Mouse (Mus musculus): Measurements from ENCODE around the gene Rps16. TPM values are rescaled to one million over a fixed set of nuclear protein-coding genes. Genes with fewer than 3 reads are reported as not detected.
A peak's percentile ranks its signal among the peaks of the same experiment; 100 is the strongest.

Gene Rps16
- total and polyA plus RNA-seq, 2 experiments from 2014 or later, result 161 to 481 TPM

DNA sequence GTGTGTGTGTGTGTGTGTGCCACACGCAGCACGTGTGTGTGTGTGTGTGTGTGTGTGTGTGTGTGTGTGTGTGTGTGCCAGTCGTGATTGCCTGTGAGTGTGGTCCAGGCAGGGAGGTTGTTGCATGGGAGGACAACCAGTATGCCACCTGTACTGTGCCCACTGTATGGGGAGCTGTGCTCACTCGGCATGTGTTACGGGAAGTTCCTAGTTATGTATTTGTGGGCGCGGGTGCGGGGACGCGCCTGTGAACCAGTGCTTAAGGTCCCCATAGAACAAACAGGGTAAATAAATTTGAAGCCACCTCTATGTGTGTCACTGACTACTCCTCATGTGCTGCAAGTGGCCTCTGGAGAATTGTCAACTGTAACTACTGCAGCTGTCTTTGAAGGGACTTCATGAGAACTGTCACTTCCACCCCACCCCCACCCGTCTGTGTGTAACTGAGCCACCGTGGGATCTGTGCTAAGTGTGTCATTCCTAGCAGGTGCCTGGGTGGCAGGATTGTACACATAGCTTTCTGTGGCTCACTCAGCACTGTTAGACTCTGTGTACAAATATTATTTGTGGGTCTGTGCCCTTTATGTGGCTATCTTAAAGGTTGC is 32.0 kb downstream of the Rps16 start:
- ATAC-seq (ENCODE audit: insufficient read depth, low read depth) (0 out of 2 replicates have a peak, but pooled peaks have one; percentile 7), DNase-seq (ENCODE audit: low spot score) (peak; percentile 54)
- TF ChIP-seq CTCF (IDR thresholded peaks at IDR 0.05; ENCODE audit: low read depth), result no peak
- TF ChIP-seq EP300 (IDR thresholded peaks at IDR 0.05; ENCODE audit: low read depth), result no peak
- Histone ChIP-seq H3K36me3 (replicated peaks; ENCODE audit: control insufficient read depth, insufficient read depth, low read length) (peaks cover 22% of the 10 kb centered on the region), H3K9me3 (replicated peaks; ENCODE audit: control insufficient read depth, low read length) (no peaks in the 10 kb centered on the region), H3K27ac (ENCODE audit: low read depth) (peak overlapping the region; percentile 100), H3K4me2 (ENCODE audit: low read depth, low read length) (peak overlapping the region; percentile 81), H3K9ac (replicated peaks; ENCODE audit: low read depth, low read length) (0 out of 2 replicates have a peak overlapping the region, but pooled peaks have one; percentile 76), H3K27me3 (ENCODE audit: control insufficient read depth, insufficient read depth, low read length) (no peaks in the 10 kb centered on the region), H3K4me3 (ENCODE audit: low read depth, low read length) (peak overlapping the region; percentile 48), H3K4me1 (ENCODE audit: control insufficient read depth, insufficient read depth) (peaks cover 42% of the 10 kb centered on the region)
- 27% methylated on average over 10 of the region's 12 CpGs for WGBS

DNA sequence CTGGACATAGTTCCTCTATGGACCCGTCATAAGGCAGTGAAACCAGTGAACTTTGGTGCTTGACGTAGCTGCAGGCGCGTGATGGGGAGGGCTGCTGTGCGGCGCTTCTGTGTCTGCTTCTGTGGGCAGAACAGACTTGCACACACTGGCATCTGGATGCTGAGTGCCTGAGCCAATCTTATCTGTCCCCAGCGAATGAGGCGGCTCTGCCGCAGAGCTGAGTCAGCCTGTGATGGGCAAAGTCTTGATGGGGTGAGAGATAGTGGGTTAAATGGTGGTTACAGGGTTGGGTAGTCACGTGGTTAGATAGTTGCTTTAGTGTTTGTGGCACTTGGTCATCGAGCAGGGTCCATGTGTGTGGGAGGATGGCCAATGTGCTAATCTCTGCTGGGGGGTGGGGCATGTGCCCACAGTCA is 32.5 kb downstream of the Rps16 start:
- WGBS, result 11% methylated on average over 11 of the region's 11 CpGs
- H3K4me3 ChIP-seq (ENCODE audit: low read depth, low read length), result 0 out of 2 replicates have a peak overlapping the region, but pooled peaks have one; percentile 3
- peaks cover 39% of the 10 kb centered on the region for H3K4me1 ChIP-seq (ENCODE audit: control insufficient read depth, insufficient read depth)

DNA sequence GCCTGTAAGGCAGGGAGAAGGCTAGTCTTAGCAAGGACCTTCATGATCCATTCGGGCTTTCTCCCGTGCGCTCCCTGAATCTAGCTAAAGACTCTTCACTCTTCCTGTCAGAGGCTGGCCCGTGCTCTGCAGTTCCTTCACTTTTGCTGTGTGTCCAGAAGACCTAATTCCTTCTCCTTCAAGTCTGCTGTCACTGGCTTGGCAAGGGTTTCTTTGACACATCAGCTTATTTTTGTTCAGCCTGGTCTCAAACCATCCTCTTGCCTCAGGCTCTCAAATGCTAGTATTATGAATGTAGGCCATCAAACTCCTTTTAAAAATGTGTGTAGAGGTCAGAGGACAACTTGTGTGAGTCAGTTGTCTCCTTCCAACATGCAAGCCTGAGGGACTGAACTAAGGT is 33.2 kb downstream of the Rps16 start:
- no peak for DNase-seq (ENCODE audit: low spot score)
- H3K9me3 ChIP-seq (replicated peaks; ENCODE audit: control insufficient read depth, low read length), result no peaks in the 10 kb centered on the region
- TF ChIP-seq CTCF (IDR thresholded peaks at IDR 0.05; ENCODE audit: low read depth) (no peak), EP300 (IDR thresholded peaks at IDR 0.05; ENCODE audit: low read depth) (no peak)
- H3K4me2 ChIP-seq (ENCODE audit: low read depth, low read length), result no peak overlapping the region; the same call in 1 of the 2 replicates
- H3K27ac ChIP-seq (ENCODE audit: low read depth), result peak overlapping the region; percentile 100
- H3K4me1 ChIP-seq (ENCODE audit: control insufficient read depth, insufficient read depth), result peaks cover 39% of the 10 kb centered on the region
- no peak for ATAC-seq (ENCODE audit: insufficient read depth, low read depth)
- H3K27me3 ChIP-seq (ENCODE audit: control insufficient read depth, insufficient read depth, low read length), result no peaks in the 10 kb centered on the region
- peaks cover 21% of the 10 kb centered on the region for H3K36me3 ChIP-seq (replicated peaks; ENCODE audit: control insufficient read depth, insufficient read depth, low read length)
- 63% methylated on average over 4 of the region's 4 CpGs for WGBS
- no peak overlapping the region; the same call in 1 of the 2 replicates for H3K9ac ChIP-seq (replicated peaks; ENCODE audit: low read depth, low read length)
- H3K4me3 ChIP-seq (ENCODE audit: low read depth, low read length), result no peak overlapping the region

More for the DNA sequence above, 32.5 kb downstream of the Rps16 start:
- peak overlapping the region; percentile 81 for H3K4me2 ChIP-seq (ENCODE audit: low read depth, low read length)
- ATAC-seq (ENCODE audit: insufficient read depth, low read depth), result peak; percentile 3; the same call in 1 of the 2 replicates
- no peaks in the 10 kb centered on the region for H3K9me3 ChIP-seq (replicated peaks; ENCODE audit: control insufficient read depth, low read length)
- peak; percentile 75 for DNase-seq (ENCODE audit: low spot score)
- no peaks in the 10 kb centered on the region for H3K27me3 ChIP-seq (ENCODE audit: control insufficient read depth, insufficient read depth, low read length)
- H3K9ac ChIP-seq (replicated peaks; ENCODE audit: low read depth, low read length), result peak overlapping the region; percentile 76; the same call in 1 of the 2 replicates
- H3K36me3 ChIP-seq (replicated peaks; ENCODE audit: control insufficient read depth, insufficient read depth, low read length), result peaks cover 19% of the 10 kb centered on the region
- TF ChIP-seq CTCF (IDR thresholded peaks at IDR 0.05; ENCODE audit: low read depth) (no peak), EP300 (IDR thresholded peaks at IDR 0.05; ENCODE audit: low read depth) (no peak)
- peak overlapping the region; percentile 100 for H3K27ac ChIP-seq (ENCODE audit: low read depth)

DNA sequence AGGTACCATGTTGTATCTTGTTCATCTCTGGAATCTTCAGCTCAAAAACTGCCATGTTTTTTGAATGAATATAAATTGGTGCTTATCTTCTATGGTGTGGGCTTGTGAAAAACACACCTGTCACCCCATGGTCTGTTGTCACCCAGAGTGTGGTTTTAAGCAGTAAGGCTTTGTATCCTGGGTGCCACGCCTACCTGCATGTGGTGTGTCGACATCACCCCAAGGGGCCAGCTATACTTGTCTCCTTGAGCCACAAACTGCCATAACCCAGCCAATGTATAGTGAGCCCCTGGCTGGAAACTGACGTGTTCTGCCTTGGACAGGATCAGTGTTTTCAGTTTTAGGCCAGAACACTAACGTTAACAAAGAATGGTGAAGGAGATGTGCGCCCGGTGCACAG is 33.7 kb downstream of the Rps16 start:
- Histone ChIP-seq H3K9me3 (replicated peaks; ENCODE audit: control insufficient read depth, low read length) (no peaks in the 10 kb centered on the region), H3K27me3 (ENCODE audit: control insufficient read depth, insufficient read depth, low read length) (no peaks in the 10 kb centered on the region), H3K36me3 (replicated peaks; ENCODE audit: control insufficient read depth, insufficient read depth, low read length) (peaks cover 27% of the 10 kb centered on the region), H3K4me2 (ENCODE audit: low read depth, low read length) (no peak overlapping the region), H3K27ac (ENCODE audit: low read depth) (peak overlapping the region; percentile 100; the same call in 1 of the 2 replicates), H3K4me3 (ENCODE audit: low read depth, low read length) (no peak overlapping the region), H3K4me1 (ENCODE audit: control insufficient read depth, insufficient read depth) (peaks cover 39% of the 10 kb centered on the region), H3K9ac (replicated peaks; ENCODE audit: low read depth, low read length) (no peak overlapping the region)
- WGBS, result 75% methylated on average over 6 of the region's 6 CpGs
- no peak for TF ChIP-seq EP300 (IDR thresholded peaks at IDR 0.05; ENCODE audit: low read depth)
- no peak for TF ChIP-seq CTCF (IDR thresholded peaks at IDR 0.05; ENCODE audit: low read depth)
- ATAC-seq (ENCODE audit: insufficient read depth, low read depth) (no peak), DNase-seq (ENCODE audit: low spot score) (no peak)

DNA sequence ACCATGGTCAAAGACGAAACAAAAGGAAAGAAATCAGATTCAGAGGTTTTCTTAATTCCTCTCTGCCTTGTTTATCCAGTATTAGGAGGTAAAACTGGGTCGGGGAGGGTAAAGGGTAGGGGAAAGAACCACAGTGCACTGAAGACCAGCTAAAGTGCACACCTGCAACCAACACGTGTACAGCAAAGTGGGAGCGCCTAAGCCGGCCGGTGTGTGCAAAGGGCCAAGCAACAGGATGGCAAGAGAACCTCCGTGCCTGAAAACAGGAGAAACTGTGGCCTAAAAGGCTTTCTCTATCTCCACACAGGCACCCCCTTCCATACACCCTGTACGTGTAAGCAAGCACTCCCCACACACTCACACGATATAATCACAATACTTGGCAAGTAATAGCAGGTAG is 34.7 kb downstream of the Rps16 start:
- TF ChIP-seq EP300 (IDR thresholded peaks at IDR 0.05; ENCODE audit: low read depth) (no peak), CTCF (IDR thresholded peaks at IDR 0.05; ENCODE audit: low read depth) (no peak)
- H3K27ac ChIP-seq (ENCODE audit: low read depth), result peak overlapping the region; percentile 36; the same call in 1 of the 2 replicates
- DNase-seq (ENCODE audit: low spot score) (no peak), ATAC-seq (ENCODE audit: insufficient read depth, low read depth) (no peak)
- WGBS, result 86% methylated on average over 9 of the region's 9 CpGs
- no peaks in the 10 kb centered on the region for H3K9me3 ChIP-seq (replicated peaks; ENCODE audit: control insufficient read depth, low read length)
- no peak overlapping the region for H3K4me3 ChIP-seq (ENCODE audit: low read depth, low read length)
- H3K27me3 ChIP-seq (ENCODE audit: control insufficient read depth, insufficient read depth, low read length), result no peaks in the 10 kb centered on the region
- H3K4me2 ChIP-seq (ENCODE audit: low read depth, low read length), result no peak overlapping the region
- peaks cover 33% of the 10 kb centered on the region for H3K4me1 ChIP-seq (ENCODE audit: control insufficient read depth, insufficient read depth)
- H3K36me3 ChIP-seq (replicated peaks; ENCODE audit: control insufficient read depth, insufficient read depth, low read length), result peaks cover 35% of the 10 kb centered on the region
- H3K9ac ChIP-seq (replicated peaks; ENCODE audit: low read depth, low read length), result no peak overlapping the region
